Mouse (Mus musculus): ENCODE data around the gene Tmem131. TPM values are rescaled to one million over a fixed set of nuclear protein-coding genes. Genes with fewer than 3 reads are reported as not detected.

The Tmem131 gene
- polyA plus RNA-seq, 1 experiment from 2014 or later: 12.3 TPM

DNA sequence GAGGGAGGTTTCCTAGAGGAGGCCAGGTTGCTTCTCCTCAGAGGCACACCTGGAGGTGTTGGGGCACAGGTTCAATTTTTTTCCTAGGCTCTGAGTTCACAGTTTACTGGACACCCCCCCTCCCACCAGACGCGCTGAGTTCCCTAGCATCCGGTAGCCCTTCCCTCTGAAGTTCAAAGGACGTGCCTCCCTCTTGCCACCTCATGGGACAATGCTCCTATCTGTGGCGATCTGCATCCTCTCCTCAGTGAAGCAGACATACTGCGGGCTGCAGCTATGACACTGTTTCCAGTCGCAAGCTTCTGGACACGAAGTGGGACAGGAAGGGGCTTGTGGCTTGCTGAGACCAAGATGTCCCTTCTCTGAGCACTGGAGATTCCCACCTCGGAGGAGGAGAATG lies 183.1 kb downstream of the Tmem131 start:
- H3K9ac ChIP-seq: no peak overlapping the region
- ATAC-seq (replicated peaks; ENCODE audit: low FRiP score): no peak
- H3K27ac ChIP-seq: no peak overlapping the region
- H3K27me3 ChIP-seq: no peaks in the 10 kb centered on the region
- H3K4me2 ChIP-seq: no peak overlapping the region
- H3K4me3 ChIP-seq (replicated peaks): no peak overlapping the region
- 0 out of 2 replicates have a peak, but pooled peaks cover 3% of the 10 kb centered on the region for H3K4me1 ChIP-seq
- 55% methylated on average over 9 of the region's 9 CpGs for WGBS
- H3K9me3 ChIP-seq (replicated peaks): no peaks in the 10 kb centered on the region
- no peaks in the 10 kb centered on the region for H3K36me3 ChIP-seq

DNA sequence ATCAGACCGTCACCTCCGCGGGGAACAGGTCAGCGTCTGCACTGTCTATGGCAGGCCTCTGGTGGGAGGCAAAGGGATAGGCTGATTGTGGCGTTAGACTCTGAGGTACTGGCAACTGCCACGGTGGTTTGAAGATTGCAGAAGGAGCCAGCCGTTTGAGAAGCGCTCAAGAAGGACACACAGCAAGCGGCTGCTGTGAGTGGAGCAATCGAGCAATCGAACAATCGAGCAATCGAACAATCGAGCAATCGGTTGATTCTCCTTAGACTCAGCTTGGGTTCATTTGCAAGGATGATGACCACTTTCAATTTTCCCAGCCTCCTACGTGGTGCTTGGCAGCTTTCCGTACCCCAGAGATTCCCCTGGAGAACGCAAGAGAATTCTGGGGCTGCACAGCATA lies 184.4 kb downstream of the Tmem131 start:
- 88% methylated on average over 18 of the region's 18 CpGs for WGBS
- H3K36me3 ChIP-seq: no peaks in the 10 kb centered on the region
- H3K4me1 ChIP-seq: 0 out of 2 replicates have a peak, but pooled peaks cover 3% of the 10 kb centered on the region
- no peaks in the 10 kb centered on the region for H3K27me3 ChIP-seq
- no peak overlapping the region for H3K4me3 ChIP-seq (replicated peaks)
- no peak overlapping the region for H3K27ac ChIP-seq
- H3K4me2 ChIP-seq: no peak overlapping the region
- ATAC-seq (replicated peaks; ENCODE audit: low FRiP score): no peak
- H3K9ac ChIP-seq: no peak overlapping the region
- H3K9me3 ChIP-seq (replicated peaks): no peaks in the 10 kb centered on the region

DNA sequence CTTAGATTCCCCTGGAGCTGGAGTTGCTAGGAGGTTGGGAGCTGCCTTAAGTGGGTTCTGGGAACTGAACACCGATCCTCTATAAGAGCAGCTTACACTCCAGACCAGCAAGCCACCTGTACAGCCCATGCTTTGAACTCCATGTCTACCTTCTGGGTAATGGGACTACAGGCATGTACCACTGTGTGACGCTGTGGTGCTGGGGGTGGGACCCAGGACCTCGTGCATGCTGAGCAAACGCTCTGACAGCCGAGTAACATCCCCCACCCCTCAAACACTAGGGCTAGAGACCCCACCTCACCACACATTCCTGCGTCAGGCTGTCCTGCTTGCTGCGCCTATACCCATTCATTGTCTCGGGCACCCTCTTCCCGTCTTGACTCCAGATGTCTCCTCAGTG lies 184.9 kb downstream of the Tmem131 start:
- no peaks in the 10 kb centered on the region for H3K9me3 ChIP-seq (replicated peaks)
- no peak overlapping the region for H3K27ac ChIP-seq
- 90% methylated on average over 9 of the region's 9 CpGs for WGBS
- no peak overlapping the region for H3K4me3 ChIP-seq (replicated peaks)
- no peak overlapping the region for H3K9ac ChIP-seq
- ATAC-seq (replicated peaks; ENCODE audit: low FRiP score): no peak
- H3K4me1 ChIP-seq: 0 out of 2 replicates have a peak, but pooled peaks cover 3% of the 10 kb centered on the region
- no peaks in the 10 kb centered on the region for H3K36me3 ChIP-seq
- H3K27me3 ChIP-seq: no peaks in the 10 kb centered on the region
- H3K4me2 ChIP-seq: no peak overlapping the region

DNA sequence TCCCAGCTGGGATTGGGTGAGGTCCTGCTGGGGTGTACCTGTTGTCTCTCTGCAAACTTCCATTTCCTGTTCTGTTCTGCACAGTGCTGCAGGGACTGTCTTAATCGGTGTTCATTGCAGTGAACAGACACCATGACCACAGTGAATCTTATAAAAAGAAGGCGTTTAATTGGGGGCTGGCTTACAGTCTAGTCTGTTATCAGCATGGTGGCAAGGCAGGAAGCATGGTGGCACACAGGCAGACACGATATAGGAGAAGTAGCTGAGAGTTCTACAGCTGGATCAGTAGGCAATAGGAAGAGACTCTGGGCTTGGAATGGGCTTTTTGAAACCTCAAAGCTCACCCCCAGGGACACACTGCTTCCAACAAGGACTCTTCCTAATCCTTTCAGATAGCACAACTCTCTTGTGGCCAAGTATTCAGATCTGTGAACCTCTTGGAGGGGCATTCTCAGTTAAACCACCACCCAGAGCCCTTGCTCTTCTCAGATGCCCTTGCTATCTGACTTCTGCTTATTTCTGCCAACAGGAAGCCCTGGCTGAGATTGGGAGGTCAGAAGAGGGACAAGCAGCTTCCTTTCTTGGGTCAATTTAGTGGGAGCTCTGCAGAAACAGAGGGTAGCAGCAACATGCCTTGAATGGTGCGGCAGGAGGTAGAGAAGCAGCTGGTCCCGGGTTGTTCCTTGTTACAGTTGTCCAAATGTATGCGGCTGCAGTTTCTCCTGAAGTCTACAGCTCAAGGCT lies 189.4 kb downstream of the Tmem131 start:
- Histone ChIP-seq H3K4me1 (0 out of 2 replicates have a peak, but pooled peaks cover 3% of the 10 kb centered on the region), H3K9me3 (replicated peaks) (no peaks in the 10 kb centered on the region), H3K27ac (no peak overlapping the region), H3K4me3 (replicated peaks) (no peak overlapping the region), H3K27me3 (no peaks in the 10 kb centered on the region), H3K9ac (no peak overlapping the region), H3K4me2 (no peak overlapping the region), H3K36me3 (no peaks in the 10 kb centered on the region)
- 81% methylated on average over 6 of the region's 6 CpGs for WGBS
- ATAC-seq (replicated peaks; ENCODE audit: low FRiP score): no peak

DNA sequence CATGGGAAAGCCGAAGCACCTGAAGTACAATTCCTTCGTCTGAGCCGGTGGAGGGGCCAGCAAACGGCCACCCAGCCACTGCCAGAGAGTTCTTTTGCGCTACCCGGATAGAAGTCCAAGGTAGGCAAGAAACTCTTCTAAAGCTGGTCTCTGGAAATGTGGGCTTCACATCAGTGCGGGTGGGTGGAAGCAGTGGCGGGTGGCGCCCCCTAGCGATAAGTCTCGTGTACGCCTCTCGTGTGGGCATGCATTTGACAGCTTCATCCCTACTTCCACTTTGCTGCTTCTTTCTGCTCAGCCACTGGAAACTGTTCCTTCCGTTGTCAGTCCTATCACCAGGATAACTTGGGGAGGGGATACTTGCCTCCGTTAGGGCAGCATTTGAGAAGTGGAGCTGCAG lies 197.0 kb downstream of the Tmem131 start:
- H3K27ac ChIP-seq: no peak overlapping the region
- no peak overlapping the region for H3K4me2 ChIP-seq
- H3K4me3 ChIP-seq (replicated peaks): no peak overlapping the region
- no peak overlapping the region for H3K9ac ChIP-seq
- no peaks in the 10 kb centered on the region for H3K36me3 ChIP-seq
- no peak for ATAC-seq (replicated peaks; ENCODE audit: low FRiP score)
- peaks cover 8% of the 10 kb centered on the region for H3K4me1 ChIP-seq
- H3K9me3 ChIP-seq (replicated peaks): no peaks in the 10 kb centered on the region
- H3K27me3 ChIP-seq: peaks cover 19% of the 10 kb centered on the region
- 55% methylated on average over 15 of the region's 15 CpGs for WGBS

DNA sequence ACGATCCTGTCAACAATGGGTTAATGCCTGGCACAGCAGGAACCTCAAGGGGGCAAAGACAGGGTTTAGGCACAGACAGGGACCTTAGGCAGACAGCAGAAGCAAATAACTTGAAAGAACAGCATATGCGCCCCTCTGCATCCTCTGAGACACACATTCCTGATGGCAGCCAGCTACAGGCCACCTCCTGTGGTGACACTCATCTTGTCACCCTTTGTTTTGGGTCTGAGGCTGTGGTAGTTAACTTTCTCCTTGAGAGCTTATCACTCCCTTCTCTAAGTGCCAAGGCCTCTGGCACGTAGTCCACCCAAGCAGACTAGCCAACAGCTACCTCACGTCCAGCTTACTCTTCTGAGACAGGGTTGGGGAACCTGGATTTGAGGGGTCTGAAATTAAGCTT lies 197.8 kb downstream of the Tmem131 start:
- no peak for ATAC-seq (replicated peaks; ENCODE audit: low FRiP score)
- Histone ChIP-seq H3K4me1 (peaks cover 8% of the 10 kb centered on the region), H3K27ac (no peak overlapping the region), H3K4me3 (replicated peaks) (no peak overlapping the region), H3K27me3 (peaks cover 21% of the 10 kb centered on the region), H3K9ac (no peak overlapping the region), H3K36me3 (no peaks in the 10 kb centered on the region), H3K4me2 (no peak overlapping the region), H3K9me3 (replicated peaks) (no peaks in the 10 kb centered on the region)
- WGBS: 70% methylated on average over 4 of the region's 4 CpGs

DNA sequence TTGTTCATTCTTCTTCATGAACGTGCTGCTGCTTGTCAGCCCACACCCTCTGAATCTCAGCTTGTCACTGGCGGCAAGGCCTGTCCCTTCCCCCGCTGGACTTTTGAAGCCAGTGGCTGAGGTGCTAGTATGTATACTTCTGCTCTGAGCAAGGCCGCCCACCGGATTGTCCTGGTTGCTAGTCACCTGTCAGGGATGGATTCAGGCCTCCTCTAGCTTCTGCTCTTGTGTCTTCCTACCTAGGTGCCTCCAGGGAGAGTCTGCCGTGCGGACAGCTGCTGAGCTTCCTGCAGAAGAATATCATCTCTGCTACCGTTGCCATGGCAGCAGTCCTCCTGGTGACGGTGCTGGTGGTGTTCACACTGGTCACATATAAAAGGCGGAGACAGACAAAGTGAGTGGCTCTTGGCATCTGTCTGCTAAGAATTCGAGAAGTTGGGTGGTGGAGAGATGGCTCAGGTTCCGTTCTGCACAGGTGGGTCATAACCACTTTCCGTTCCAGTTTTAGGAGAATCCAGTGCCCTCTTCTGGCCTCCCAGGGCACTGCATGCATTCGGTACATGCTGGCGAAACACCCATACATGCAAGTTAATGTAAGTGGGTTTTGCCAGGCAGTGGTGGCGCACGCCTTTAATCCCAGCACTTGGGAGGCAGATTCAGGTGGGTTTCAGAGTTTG lies 199.1 kb downstream of the Tmem131 start:
- WGBS: 29% methylated on average over 17 of the region's 17 CpGs
- Histone ChIP-seq H3K27ac (no peak overlapping the region), H3K27me3 (peaks cover 23% of the 10 kb centered on the region), H3K4me2 (peak overlapping the region; percentile 52), H3K9ac (no peak overlapping the region), H3K9me3 (replicated peaks) (no peaks in the 10 kb centered on the region), H3K4me1 (peaks cover 8% of the 10 kb centered on the region), H3K36me3 (no peaks in the 10 kb centered on the region), H3K4me3 (replicated peaks) (peak overlapping the region; percentile 22)
- 0 out of 2 replicates have a peak, but pooled peaks have one; percentile 56 for ATAC-seq (replicated peaks; ENCODE audit: low FRiP score)

DNA sequence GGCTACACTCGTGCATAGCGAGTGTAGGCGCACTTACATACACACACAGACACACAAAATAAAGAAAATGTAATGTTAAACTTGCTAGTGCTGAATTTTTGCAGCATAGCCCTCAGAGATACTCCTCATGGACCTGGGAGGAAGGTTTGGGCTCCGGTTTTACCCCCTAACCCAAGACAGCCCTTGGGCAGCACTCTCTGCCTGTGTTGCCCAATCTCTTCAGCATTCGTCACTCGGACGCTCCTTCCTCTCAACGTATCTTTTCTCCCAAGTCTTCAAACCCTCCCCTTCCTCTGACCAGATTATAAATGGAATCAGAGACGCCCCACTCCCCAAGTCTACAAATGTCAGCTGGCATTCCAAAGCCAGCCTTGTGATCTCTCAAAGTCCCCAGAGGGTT lies 200.4 kb downstream of the Tmem131 start:
- Histone ChIP-seq H3K9ac (no peak overlapping the region), H3K4me1 (peaks cover 8% of the 10 kb centered on the region), H3K27me3 (peaks cover 23% of the 10 kb centered on the region), H3K27ac (no peak overlapping the region), H3K36me3 (no peaks in the 10 kb centered on the region), H3K9me3 (replicated peaks) (no peaks in the 10 kb centered on the region), H3K4me2 (no peak overlapping the region), H3K4me3 (replicated peaks) (no peak overlapping the region)
- ATAC-seq (replicated peaks; ENCODE audit: low FRiP score): no peak
- 77% methylated on average over 9 of the region's 9 CpGs for WGBS

Other genes starting within 250 kb of the Tmem131 start
- gene 4933424G06Rik, start 233.5 kb downstream of the Tmem131 start, polyA plus RNA-seq (2015; fragmentation: Nextera tagmentation; extraction: Ambion mirVana): not detected in 2 replicates
- 102 and 112 TPM in 2 replicates for gene Actr1b, start 229.2 kb downstream of the Tmem131 start, polyA plus RNA-seq (2015; fragmentation: Nextera tagmentation; extraction: Ambion mirVana)
- 0.23 and 0.44 TPM in 2 replicates for gene Zap70, start 181.9 kb downstream of the Tmem131 start, polyA plus RNA-seq (2015; fragmentation: Nextera tagmentation; extraction: Ambion mirVana)
- 0.51 TPM in 1 of 2 replicates, not detected in the other for gene Vwa3b, start 82.9 kb upstream of the Tmem131 start, polyA plus RNA-seq (2015; fragmentation: Nextera tagmentation; extraction: Ambion mirVana)